Mouse (Mus musculus) frontal cortex, postnatal 10 days (tissue): ENCODE results near the gene Ogt.

Experiments
- DNase-seq, 2 experiments: peaks; one replicate each; pipeline ENCODE4 v3.0.0; 2022; ENCODE audit warnings: low spot score in 2 of 2, mixed read lengths in 1 of 2

The Ogt gene

DNA sequence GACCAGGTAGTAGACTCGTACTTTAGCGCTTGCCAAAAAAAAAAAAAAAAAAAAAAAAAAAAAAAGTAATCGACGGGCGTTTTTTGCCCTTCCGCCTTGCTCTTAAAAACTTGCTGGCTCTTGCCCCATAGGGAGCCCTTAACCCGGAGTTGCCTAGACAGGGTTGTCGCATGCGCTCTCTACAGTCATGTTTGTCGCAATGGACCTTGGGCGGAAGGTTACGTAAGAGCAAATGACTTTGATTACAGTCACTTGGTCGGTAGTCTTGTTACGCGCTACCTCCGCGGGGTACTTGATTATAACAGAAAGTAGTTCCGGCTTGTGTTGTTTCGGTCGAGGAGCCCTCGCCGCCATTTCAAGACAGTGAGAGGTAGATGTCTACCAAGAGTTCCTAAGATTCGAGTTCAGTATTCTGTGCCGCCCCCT lies at the start of gene Ogt:
Gene Ogt (plus strand): TSS at position 320 of the 426 bp plus-strand sequence.
- DNase-seq: peak; percentile 79 to 85

DNA sequence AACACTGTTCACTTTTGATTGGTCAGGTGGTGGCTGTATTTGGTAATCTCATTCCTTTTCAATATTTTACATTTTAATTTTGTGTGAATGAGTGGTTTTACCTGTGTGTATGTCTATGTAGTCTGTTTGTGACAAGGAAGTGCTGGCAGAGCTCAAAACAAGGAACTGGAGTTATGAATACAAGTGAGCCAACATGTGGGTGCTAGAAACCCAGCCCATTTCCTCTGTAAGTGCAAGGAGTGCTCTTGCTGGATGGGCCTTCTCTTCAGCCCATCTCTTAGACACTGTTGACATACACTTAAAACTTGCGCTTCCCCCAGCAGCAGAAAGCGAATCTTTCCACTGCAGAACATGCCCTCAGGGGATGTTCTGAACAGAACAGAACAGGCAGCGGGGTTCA lies 23.7 kb upstream of the Ogt start:
- no peak for DNase-seq

DNA sequence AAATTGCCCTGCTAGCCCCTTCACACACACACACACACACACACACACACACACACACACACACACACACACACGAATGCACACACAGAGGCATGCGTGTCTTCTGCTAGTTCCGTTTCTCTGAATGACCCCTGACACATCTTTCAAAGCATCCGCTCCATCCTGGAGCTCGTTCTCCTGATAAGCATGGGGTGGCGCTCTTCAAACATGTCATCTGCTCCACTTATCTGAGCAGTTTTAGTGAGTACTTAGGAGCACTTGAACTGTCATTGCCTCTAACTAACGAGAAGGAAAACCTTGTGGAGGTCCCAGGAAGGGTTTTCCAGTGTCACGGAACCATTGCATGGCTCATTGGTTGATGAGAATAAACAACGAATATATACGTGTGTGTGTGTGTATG lies 22.0 kb upstream of the Ogt start:
- DNase-seq: no peak

- DNase-seq: no peak
These were observed 19.5 kb upstream of the Ogt start for GRCm38 (mm10) chrX:101620317-101620716.

DNA sequence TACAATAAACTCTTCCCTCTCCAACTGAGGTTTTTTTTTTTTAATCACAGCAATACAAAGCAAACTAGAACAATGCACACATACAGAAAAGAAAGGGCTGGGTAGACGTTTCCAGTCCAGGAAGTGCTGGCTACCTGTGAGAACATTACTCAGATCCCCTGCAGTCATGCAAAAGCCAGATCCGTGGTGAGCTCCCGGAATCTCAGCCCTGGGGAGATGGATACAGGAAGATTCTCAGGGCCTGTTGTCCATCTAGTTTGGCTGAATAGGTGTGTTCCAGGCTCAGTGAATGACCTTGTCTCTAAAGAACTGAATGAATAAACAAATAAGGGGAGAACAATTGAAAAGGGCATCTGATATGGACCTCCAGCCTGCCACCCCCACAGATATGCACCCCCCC lies 17.3 kb upstream of the Ogt start:
- no peak for DNase-seq

GRCm38 (mm10) chrX:101636821-101637525 lies 2.9 kb upstream of the Ogt start:
- DNase-seq: no peak

DNA sequence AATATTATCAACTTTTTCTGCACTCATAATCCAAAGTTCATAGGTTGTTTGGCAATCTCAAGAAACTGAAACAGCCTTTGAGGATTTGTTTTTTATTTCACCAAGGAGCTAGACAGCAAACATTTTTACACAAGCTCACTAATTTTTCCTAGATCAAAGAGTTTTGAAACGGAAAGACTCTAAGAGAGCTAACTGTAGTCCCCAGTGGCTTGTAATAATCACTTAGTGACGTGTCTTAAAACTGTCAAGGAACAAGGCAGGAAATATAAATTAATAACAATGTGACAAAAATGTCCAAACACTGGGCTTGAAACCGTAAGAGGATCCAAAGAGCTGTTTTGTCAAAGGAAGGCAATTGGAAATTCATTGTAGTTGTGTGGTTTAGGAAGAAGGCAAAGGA lies 1.0 kb upstream of the Ogt start:
- DNase-seq: no peak

DNA sequence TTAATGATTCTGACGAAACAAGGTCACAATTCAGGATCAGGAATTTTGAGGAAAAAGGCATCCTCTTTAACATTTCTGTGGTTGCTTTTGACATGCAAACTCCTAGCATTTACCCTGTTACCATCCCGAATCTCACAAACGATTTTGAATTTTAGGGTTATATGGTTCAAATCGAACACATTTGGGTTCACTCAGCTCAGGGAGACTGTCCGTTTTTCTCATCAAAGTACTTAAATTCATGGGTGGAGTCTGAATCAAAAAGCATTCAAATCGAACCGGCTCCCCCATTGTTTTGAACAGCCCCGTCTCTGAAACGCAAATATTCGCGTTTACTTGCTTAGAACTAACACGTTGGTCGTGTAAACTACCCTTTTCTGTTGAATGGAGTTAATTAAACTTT lies 554 bp upstream of the Ogt start:
- DNase-seq: no peak

- DNase-seq: peak in 1 of 2 experiments; percentile 18
These were observed 617 bp downstream of the Ogt start for GRCm38 (mm10) chrX:101640194-101641160.

DNA sequence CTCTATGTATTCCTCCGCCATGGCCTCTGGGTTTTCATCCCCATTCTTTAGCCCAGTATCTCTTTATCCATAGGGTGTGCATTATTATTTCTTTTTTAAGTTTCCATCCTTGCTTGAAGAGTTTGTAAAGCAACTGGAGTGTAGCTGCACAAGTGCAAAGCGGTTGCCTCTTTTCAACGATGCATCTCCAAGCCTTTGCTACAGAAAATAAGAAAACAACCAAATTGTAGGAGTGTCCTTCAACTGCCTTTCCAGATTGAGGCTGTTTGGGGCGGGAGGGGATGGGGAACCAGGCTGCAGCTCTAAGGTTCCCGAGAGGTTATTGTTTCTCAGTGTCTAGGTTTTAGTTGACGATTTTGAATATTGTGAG lies 1.3 kb downstream of the Ogt start:
- no peak for DNase-seq

GRCm38 (mm10) chrX:101642091-101642490 lies 2.2 kb downstream of the Ogt start:
- no peak for DNase-seq

DNA sequence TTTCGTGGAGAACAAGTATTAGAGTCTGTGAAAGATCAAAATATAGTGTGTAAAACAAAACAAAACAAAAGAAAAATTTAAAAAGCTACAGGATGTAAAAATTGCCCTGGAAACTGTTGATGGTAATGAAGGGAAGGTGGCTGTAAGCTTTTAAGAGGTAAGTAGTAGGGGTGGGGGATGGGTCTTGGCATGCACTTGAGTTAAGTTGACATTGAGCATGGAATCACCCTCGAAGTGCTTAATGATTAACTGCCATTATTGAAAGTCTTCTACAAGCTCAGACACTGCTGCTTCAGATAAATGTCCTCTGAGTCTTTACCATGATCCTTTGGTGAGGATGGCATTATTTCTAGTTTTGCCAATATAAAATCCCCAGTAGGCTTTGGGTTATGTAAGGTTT lies 5.4 kb downstream of the Ogt start:
- no peak for DNase-seq

DNA sequence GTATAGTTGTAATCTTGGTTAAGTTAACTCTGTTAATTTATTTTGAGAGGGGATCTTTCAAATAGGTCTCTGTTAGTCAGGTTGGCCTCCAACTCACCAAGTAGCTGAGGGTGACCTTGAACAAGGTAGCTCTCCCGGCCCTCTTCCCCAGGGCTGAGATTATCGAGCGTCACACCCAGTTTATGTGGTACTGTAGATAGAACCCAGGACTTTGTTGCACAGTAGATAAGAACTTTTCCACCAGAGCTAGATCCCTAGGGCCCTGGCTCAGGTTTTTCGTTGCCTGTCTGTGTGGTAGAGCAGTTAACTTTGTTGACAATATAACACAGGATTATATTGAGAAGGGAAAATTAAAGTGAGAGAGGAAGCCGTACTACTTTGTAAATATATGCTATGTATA lies 6.8 kb downstream of the Ogt start:
- no peak for DNase-seq

- DNase-seq: no peak
These were observed 55.8 kb downstream of the Ogt start for GRCm38 (mm10) chrX:101695686-101696085.

DNA sequence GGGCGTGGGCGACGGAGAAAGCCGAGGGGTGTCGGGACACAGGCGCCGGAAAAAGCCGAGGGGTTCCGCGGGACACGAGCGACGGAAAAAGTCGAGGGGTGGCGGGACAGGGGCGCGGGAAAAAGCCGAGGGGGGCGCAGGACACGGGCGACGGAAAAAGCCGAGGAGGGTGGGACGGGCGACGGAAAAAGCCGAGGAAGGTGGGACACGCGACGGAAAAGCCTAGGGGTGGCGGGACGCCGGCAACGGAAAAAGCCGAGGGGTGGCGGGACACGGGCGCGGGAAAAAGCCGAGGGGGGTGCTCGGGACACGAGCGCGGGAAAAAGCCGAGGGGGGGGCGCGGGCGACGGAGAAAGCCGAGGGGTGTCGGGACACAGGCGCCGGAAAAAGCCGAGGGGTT lies 57.7 kb downstream of the Ogt start:
- DNase-seq: no peak

- DNase-seq: no peak
These were observed 58.4 kb downstream of the Ogt start for GRCm38 (mm10) chrX:101698232-101698631.

DNA sequence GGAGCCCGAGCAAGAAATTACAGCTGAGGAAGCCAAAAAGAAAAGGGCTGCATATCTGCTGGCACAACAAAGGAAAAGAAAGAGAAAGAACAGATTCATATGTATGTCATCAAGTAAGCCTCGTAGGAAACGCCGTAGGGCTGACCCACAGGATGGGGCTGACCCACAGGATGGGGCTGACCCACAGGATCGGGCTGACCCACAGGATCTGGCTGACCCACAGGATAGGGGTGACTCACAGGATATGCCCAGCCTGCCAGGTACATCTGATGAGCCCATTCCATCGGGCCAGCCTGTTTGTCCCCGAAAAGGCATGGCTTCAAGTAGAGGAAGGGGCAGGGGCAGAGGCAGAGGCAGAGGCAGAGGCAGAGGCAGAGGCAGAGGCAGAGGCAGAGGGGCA lies 65.3 kb downstream of the Ogt start:
- no peak for DNase-seq

- DNase-seq: no peak
These were observed 80.5 kb downstream of the Ogt start for GRCm38 (mm10) chrX:101720401-101720800.

- no peak for DNase-seq
These were observed 90.2 kb downstream of the Ogt start for GRCm38 (mm10) chrX:101730010-101730409.

DNA sequence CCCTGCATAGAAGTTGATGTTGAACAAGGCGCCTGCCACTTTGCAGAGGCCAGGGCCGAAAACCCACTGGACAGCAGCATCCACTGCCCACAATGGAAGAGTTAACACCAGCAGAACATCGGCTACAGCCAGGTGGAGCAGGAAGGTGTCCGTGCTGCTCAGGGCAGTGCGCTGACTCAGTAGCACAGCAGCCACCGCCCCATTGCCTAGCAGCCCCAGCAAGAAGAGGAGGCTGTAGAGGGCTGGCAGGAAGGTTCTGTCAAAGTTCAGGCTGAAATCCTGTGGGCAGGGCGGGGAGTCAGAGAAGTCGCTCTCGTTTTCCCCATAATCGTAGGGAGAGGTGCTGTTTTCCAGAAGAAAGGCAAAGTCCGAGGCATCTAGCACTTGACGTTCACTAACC lies 92.8 kb downstream of the Ogt start:
- DNase-seq: no peak

DNA sequence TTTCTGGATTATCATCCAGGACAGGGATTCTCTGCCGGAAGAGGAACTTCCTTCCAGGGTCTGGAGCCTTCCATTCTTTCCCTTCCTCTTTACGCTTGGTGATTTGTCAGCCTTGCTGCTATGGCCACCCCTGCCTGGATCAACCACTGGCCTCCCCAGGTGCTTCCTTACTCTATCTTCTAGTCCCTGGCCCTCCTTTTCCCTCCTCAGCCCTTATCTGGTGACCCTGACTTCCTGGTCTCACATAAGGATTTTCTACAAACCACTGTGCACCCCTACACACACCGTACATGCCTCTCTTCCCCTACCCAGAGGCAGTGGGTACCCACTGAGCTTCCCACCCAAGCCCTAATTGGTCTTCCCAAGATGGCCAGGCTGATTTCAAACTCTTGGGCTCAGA lies 93.4 kb downstream of the Ogt start:
- no peak for DNase-seq

DNA sequence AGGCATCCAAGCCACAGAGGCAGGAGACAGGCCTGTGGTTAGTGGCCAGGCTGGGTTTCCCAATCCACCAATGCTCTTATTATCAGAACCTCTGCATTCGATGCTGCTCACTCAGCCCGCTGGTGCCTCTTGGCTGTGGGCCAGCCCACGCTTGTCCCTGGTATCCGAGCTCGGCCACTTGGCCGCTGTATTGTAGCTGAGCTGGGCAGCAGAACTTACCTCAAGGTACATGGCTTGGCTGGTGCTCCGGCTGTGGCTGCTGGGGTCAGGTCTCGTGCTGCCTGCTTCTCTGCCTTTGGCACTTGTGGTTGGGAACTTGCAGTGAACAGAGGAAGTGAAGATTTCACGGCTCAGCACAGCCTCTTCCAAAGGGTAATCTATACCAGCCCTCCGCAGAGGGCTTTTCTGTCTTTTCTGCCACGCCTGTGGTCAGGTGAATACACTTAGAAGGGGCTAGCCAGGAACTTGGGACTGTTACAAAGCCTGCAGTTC lies 94.0 kb downstream of the Ogt start, which contains the start of gene Cxcr3:
Gene Cxcr3 (minus strand): TSS at position 442 of the 492 bp plus-strand sequence.
- DNase-seq: peak in 1 of 2 experiments; percentile 11
